Mouse (Mus musculus): ENCODE data around the gene C3. TPM values are rescaled to one million over a fixed set of nuclear protein-coding genes. Genes with fewer than 3 reads are reported as not detected.

The C3 gene
- polyA plus RNA-seq, 1 experiment from 2014 or later, result 1.4 TPM

DNA sequence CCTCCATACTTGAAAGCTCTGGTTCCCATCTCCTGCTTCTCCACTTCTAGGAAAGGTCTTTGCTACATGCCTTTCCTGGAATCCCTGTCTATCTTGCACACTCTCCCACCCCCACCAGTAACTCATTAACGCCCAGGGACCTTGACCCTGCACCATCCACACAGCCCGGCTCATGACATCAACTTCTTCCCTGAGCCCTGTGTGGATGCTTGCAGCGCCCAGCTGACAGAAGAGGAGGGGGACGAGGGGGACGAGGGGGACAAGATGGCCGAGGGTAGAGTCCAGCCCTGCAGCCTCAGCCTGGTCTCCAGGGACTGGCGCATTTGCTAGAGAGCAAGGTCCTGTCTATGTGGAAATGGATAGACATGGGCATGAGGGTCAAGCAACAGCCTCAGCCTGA is 5.1 kb upstream of the C3 start:
- no peaks in the 10 kb centered on the region for H3K27me3 ChIP-seq (ENCODE audit: control insufficient read depth, insufficient read depth, low read length)
- peaks cover 26% of the 10 kb centered on the region for H3K36me3 ChIP-seq (ENCODE audit: control insufficient read depth, insufficient read depth, low read length)
- no peak overlapping the region for H3K27ac ChIP-seq (ENCODE audit: low read length)
- H3K9ac ChIP-seq (replicated peaks; ENCODE audit: low read depth, low read length), result no peak overlapping the region
- no peak overlapping the region for H3K4me3 ChIP-seq (ENCODE audit: low read depth, low read length)
- no peaks in the 10 kb centered on the region for H3K9me3 ChIP-seq (ENCODE audit: control insufficient read depth, low read depth, low read length)
- WGBS, result 29% methylated on average over 7 of the region's 7 CpGs
- H3K4me1 ChIP-seq (ENCODE audit: control insufficient read depth, insufficient read depth, low read length), result no peaks in the 10 kb centered on the region
- H3K4me2 ChIP-seq (replicated peaks; ENCODE audit: low read depth, low read length), result no peak overlapping the region
- ATAC-seq (ENCODE audit: insufficient number of reproducible peaks, insufficient read depth, low FRiP score, low read depth), result no peak

GRCm38 (mm10) chr17:57232200-57232599 is 4.3 kb upstream of the C3 start:
- H3K9ac ChIP-seq (replicated peaks; ENCODE audit: low read depth, low read length), result no peak overlapping the region
- no peaks in the 10 kb centered on the region for H3K9me3 ChIP-seq (ENCODE audit: control insufficient read depth, low read depth, low read length)
- 79% methylated on average over 1 of the region's 1 CpGs for WGBS
- peaks cover 19% of the 10 kb centered on the region for H3K36me3 ChIP-seq (ENCODE audit: control insufficient read depth, insufficient read depth, low read length)
- no peak overlapping the region for H3K27ac ChIP-seq (ENCODE audit: low read length)
- ATAC-seq (ENCODE audit: insufficient number of reproducible peaks, insufficient read depth, low FRiP score, low read depth), result no peak
- H3K4me2 ChIP-seq (replicated peaks; ENCODE audit: low read depth, low read length), result no peak overlapping the region
- H3K4me1 ChIP-seq (ENCODE audit: control insufficient read depth, insufficient read depth, low read length), result no peaks in the 10 kb centered on the region
- H3K27me3 ChIP-seq (ENCODE audit: control insufficient read depth, insufficient read depth, low read length), result no peaks in the 10 kb centered on the region
- H3K4me3 ChIP-seq (ENCODE audit: low read depth, low read length), result no peak overlapping the region

- no peaks in the 10 kb centered on the region for H3K27me3 ChIP-seq (ENCODE audit: control insufficient read depth, insufficient read depth, low read length)
- no peak; the same call in 1 of the 2 replicates for ATAC-seq (ENCODE audit: insufficient number of reproducible peaks, insufficient read depth, low FRiP score, low read depth)
- no peak overlapping the region for H3K4me2 ChIP-seq (replicated peaks; ENCODE audit: low read depth, low read length)
- no peaks in the 10 kb centered on the region for H3K9me3 ChIP-seq (ENCODE audit: control insufficient read depth, low read depth, low read length)
- no peak overlapping the region for H3K27ac ChIP-seq (ENCODE audit: low read length)
- H3K36me3 ChIP-seq (ENCODE audit: control insufficient read depth, insufficient read depth, low read length), result peaks cover 14% of the 10 kb centered on the region; the same call in 1 of the 2 replicates
- no peaks in the 10 kb centered on the region for H3K4me1 ChIP-seq (ENCODE audit: control insufficient read depth, insufficient read depth, low read length)
- no peak overlapping the region for H3K4me3 ChIP-seq (ENCODE audit: low read depth, low read length)
- no peak overlapping the region for H3K9ac ChIP-seq (replicated peaks; ENCODE audit: low read depth, low read length)
Observed at GRCm38 (mm10) chr17:57231321-57231771, 3.4 kb upstream of the C3 start.

GRCm38 (mm10) chr17:57230728-57231125 is 2.8 kb upstream of the C3 start:
- no peaks in the 10 kb centered on the region for H3K4me1 ChIP-seq (ENCODE audit: control insufficient read depth, insufficient read depth, low read length)
- 42% methylated on average over 6 of the region's 6 CpGs for WGBS
- no peak overlapping the region for H3K9ac ChIP-seq (replicated peaks; ENCODE audit: low read depth, low read length)
- H3K27ac ChIP-seq (ENCODE audit: low read length), result no peak overlapping the region
- H3K4me2 ChIP-seq (replicated peaks; ENCODE audit: low read depth, low read length), result no peak overlapping the region
- no peaks in the 10 kb centered on the region for H3K9me3 ChIP-seq (ENCODE audit: control insufficient read depth, low read depth, low read length)
- ATAC-seq (ENCODE audit: insufficient number of reproducible peaks, insufficient read depth, low FRiP score, low read depth), result no peak
- H3K4me3 ChIP-seq (ENCODE audit: low read depth, low read length), result no peak overlapping the region
- peaks cover 9% of the 10 kb centered on the region; the same call in 1 of the 2 replicates for H3K36me3 ChIP-seq (ENCODE audit: control insufficient read depth, insufficient read depth, low read length)
- H3K27me3 ChIP-seq (ENCODE audit: control insufficient read depth, insufficient read depth, low read length), result no peaks in the 10 kb centered on the region

DNA sequence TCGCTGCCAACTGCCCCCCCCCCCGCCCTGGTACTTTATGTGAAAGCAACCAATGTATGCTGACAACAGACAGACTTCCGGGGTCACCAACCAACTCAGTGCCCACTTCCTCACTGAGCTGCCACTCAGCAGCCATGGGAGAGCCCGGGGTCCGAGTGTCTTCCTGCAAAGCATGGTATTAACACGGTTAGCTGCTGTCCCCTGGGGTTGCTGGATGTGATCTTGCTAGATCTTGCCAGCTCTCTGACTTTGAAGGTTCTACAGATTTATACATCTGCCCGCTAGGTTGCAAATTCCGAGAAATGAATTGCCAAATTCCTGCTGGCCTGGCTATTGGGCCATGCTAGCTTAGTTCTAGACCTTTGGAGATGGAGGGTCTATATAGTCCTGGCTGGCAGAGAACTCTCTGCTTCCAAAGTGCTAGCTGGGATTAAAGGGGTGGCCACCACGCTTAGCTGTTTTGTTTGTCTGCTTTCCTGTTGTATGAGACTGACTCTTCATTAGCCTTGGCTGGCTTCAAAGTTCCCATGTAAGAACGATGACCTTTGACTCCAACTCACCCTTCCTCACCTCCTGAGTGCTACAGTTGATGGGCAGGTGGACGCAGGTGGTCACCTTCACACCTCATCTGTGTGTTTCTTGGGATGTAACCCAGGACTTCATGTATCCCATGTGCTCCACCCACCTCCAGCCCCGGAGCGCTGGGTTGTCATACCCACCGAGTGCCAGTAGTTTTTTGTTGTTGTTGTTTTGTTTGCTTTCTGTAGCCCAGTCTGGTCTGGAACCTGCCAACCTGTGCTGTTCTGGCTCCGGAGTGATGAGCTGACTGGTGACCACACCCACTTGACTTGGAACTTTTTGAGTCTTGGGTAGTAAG is 2.2 kb upstream of the C3 start:
- H3K27ac ChIP-seq (ENCODE audit: low read length), result no peak overlapping the region
- H3K36me3 ChIP-seq (ENCODE audit: control insufficient read depth, insufficient read depth, low read length), result peaks cover 6% of the 10 kb centered on the region; the same call in 1 of the 2 replicates
- no peaks in the 10 kb centered on the region for H3K4me1 ChIP-seq (ENCODE audit: control insufficient read depth, insufficient read depth, low read length)
- no peak overlapping the region for H3K4me2 ChIP-seq (replicated peaks; ENCODE audit: low read depth, low read length)
- no peaks in the 10 kb centered on the region for H3K27me3 ChIP-seq (ENCODE audit: control insufficient read depth, insufficient read depth, low read length)
- no peak overlapping the region for H3K4me3 ChIP-seq (ENCODE audit: low read depth, low read length)
- no peaks in the 10 kb centered on the region for H3K9me3 ChIP-seq (ENCODE audit: control insufficient read depth, low read depth, low read length)
- H3K9ac ChIP-seq (replicated peaks; ENCODE audit: low read depth, low read length), result no peak overlapping the region
- 82% methylated on average over 15 of the region's 15 CpGs for WGBS
- no peak for ATAC-seq (ENCODE audit: insufficient number of reproducible peaks, insufficient read depth, low FRiP score, low read depth)

DNA sequence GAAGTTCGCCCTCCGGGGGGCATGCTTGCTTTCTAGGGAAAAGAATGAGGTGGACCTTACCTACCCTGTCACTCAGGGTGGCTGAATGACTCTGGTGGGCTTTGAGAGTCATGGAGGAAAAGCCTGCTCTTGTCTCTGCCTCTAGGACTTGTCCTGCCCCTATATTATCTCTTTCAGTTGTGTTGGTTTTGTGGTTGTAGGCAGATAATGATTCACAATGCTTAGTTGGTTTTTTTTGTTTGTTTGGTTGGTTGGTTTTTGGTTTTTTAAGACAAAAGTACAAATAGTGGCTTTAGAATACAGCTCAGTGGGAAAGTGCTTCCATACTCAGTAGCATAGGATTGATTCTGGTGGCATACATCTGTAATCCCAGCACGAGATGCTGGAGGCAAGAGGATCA is 937 bp upstream of the C3 start:
- 84% methylated on average over 3 of the region's 3 CpGs for WGBS

DNA sequence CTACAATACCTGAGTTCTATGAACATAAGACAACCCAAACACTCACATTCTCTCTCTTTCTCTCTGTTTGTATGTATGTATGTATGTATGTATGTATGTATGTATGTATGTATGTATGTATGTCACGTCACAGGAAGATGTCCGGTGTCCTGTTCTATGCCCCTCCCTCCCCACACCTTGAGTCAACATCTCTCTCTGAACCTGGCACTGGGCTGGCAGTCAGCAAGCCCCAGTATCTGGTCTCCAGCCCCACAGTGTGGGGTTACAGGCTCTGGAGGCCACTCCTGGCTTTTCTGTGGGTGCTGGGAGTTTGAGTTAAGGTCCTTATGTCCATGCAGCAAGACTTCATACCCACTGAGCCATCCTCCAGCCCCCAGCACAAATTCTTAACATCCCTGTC is 468 bp downstream of the C3 start:
- Histone ChIP-seq H3K27me3 (ENCODE audit: control insufficient read depth, insufficient read depth, low read length) (no peaks in the 10 kb centered on the region), H3K9ac (replicated peaks; ENCODE audit: low read depth, low read length) (no peak overlapping the region), H3K9me3 (ENCODE audit: control insufficient read depth, low read depth, low read length) (no peaks in the 10 kb centered on the region), H3K4me2 (replicated peaks; ENCODE audit: low read depth, low read length) (no peak overlapping the region), H3K4me1 (ENCODE audit: control insufficient read depth, insufficient read depth, low read length) (no peaks in the 10 kb centered on the region), H3K27ac (ENCODE audit: low read length) (no peak overlapping the region), H3K36me3 (ENCODE audit: control insufficient read depth, insufficient read depth, low read length) (no peaks in the 10 kb centered on the region), H3K4me3 (ENCODE audit: low read depth, low read length) (no peak overlapping the region)
- ATAC-seq (ENCODE audit: insufficient number of reproducible peaks, insufficient read depth, low FRiP score, low read depth), result no peak
- 81% methylated on average over 2 of the region's 2 CpGs for WGBS

More for the DNA sequence above, 937 bp upstream of the C3 start:
- no peaks in the 10 kb centered on the region for H3K4me1 ChIP-seq (ENCODE audit: control insufficient read depth, insufficient read depth, low read length)
- H3K9me3 ChIP-seq (ENCODE audit: control insufficient read depth, low read depth, low read length), result no peaks in the 10 kb centered on the region
- no peaks in the 10 kb centered on the region for H3K36me3 ChIP-seq (ENCODE audit: control insufficient read depth, insufficient read depth, low read length)
- H3K27me3 ChIP-seq (ENCODE audit: control insufficient read depth, insufficient read depth, low read length), result no peaks in the 10 kb centered on the region
- no peak overlapping the region for H3K4me3 ChIP-seq (ENCODE audit: low read depth, low read length)
- no peak overlapping the region for H3K27ac ChIP-seq (ENCODE audit: low read length)
- no peak overlapping the region for H3K9ac ChIP-seq (replicated peaks; ENCODE audit: low read depth, low read length)
- H3K4me2 ChIP-seq (replicated peaks; ENCODE audit: low read depth, low read length), result no peak overlapping the region
- ATAC-seq (ENCODE audit: insufficient number of reproducible peaks, insufficient read depth, low FRiP score, low read depth), result no peak

- no peaks in the 10 kb centered on the region for H3K9me3 ChIP-seq (ENCODE audit: control insufficient read depth, low read depth, low read length)
- H3K4me2 ChIP-seq (replicated peaks; ENCODE audit: low read depth, low read length), result no peak overlapping the region
- no peak overlapping the region for H3K9ac ChIP-seq (replicated peaks; ENCODE audit: low read depth, low read length)
- no peaks in the 10 kb centered on the region for H3K4me1 ChIP-seq (ENCODE audit: control insufficient read depth, insufficient read depth, low read length)
- H3K27ac ChIP-seq (ENCODE audit: low read length), result no peak overlapping the region
- 63% methylated on average over 9 of the region's 9 CpGs for WGBS
- H3K27me3 ChIP-seq (ENCODE audit: control insufficient read depth, insufficient read depth, low read length), result no peaks in the 10 kb centered on the region
- H3K4me3 ChIP-seq (ENCODE audit: low read depth, low read length), result no peak overlapping the region
- no peaks in the 10 kb centered on the region for H3K36me3 ChIP-seq (ENCODE audit: control insufficient read depth, insufficient read depth, low read length)
- no peak for ATAC-seq (ENCODE audit: insufficient number of reproducible peaks, insufficient read depth, low FRiP score, low read depth)
Observed at GRCm38 (mm10) chr17:57223313-57223712, 4.6 kb downstream of the C3 start.
